Mouse (Mus musculus): ENCODE results near the gene Reep6. TPM values are rescaled to one million over a fixed set of nuclear protein-coding genes. Genes with fewer than 3 reads are reported as not detected.

Gene Reep6
- total RNA-seq (2017), result not detected in 2 replicates

- peak; percentile 76 for ATAC-seq (ENCODE audit: extremely low read depth, insufficient number of reproducible peaks, low FRiP score, poor library complexity, severe bottlenecking)
Observed at GRCm38 (mm10) chr10:80329273-80330081, at the start of gene Reep6, which contains the start of gene Pcsk4. TSS of gene Reep6 (plus strand) at chr10:80329953. TSS of gene Pcsk4 (minus strand) at chr10:80329498.

- ATAC-seq (ENCODE audit: extremely low read depth, insufficient number of reproducible peaks, low FRiP score, poor library complexity, severe bottlenecking), result no peak
Observed at GRCm38 (mm10) chr10:80281304-80281703, 48.4 kb upstream of the Reep6 start.

- no peak for ATAC-seq (ENCODE audit: extremely low read depth, insufficient number of reproducible peaks, low FRiP score, poor library complexity, severe bottlenecking)
Observed at GRCm38 (mm10) chr10:80281921-80282371, 47.8 kb upstream of the Reep6 start.

- no peak for ATAC-seq (ENCODE audit: extremely low read depth, insufficient number of reproducible peaks, low FRiP score, poor library complexity, severe bottlenecking)
Observed at GRCm38 (mm10) chr10:80282481-80283441, 47.0 kb upstream of the Reep6 start.

GRCm38 (mm10) chr10:80285222-80286070 is 44.3 kb upstream of the Reep6 start:
- ATAC-seq (ENCODE audit: extremely low read depth, insufficient number of reproducible peaks, low FRiP score, poor library complexity, severe bottlenecking), result no peak

- no peak for ATAC-seq (ENCODE audit: extremely low read depth, insufficient number of reproducible peaks, low FRiP score, poor library complexity, severe bottlenecking)
Observed at GRCm38 (mm10) chr10:80288097-80288496, 41.7 kb upstream of the Reep6 start.

GRCm38 (mm10) chr10:80288657-80289056 is 41.1 kb upstream of the Reep6 start:
- no peak for ATAC-seq (ENCODE audit: extremely low read depth, insufficient number of reproducible peaks, low FRiP score, poor library complexity, severe bottlenecking)

- peak; percentile 91 for ATAC-seq (ENCODE audit: extremely low read depth, insufficient number of reproducible peaks, low FRiP score, poor library complexity, severe bottlenecking)
Observed at GRCm38 (mm10) chr10:80292251-80293146, 37.3 kb upstream of the Reep6 start, which contains the start of gene Rps15. TSS of gene Rps15 (plus strand) at chr10:80292453.

- no peak for ATAC-seq (ENCODE audit: extremely low read depth, insufficient number of reproducible peaks, low FRiP score, poor library complexity, severe bottlenecking)
Observed at GRCm38 (mm10) chr10:80293325-80293724, 36.4 kb upstream of the Reep6 start.

GRCm38 (mm10) chr10:80294311-80294710 is 35.4 kb upstream of the Reep6 start:
- no peak for ATAC-seq (ENCODE audit: extremely low read depth, insufficient number of reproducible peaks, low FRiP score, poor library complexity, severe bottlenecking)

- no peak for ATAC-seq (ENCODE audit: extremely low read depth, insufficient number of reproducible peaks, low FRiP score, poor library complexity, severe bottlenecking)
Observed at GRCm38 (mm10) chr10:80294788-80295303, 34.9 kb upstream of the Reep6 start.

- ATAC-seq (ENCODE audit: extremely low read depth, insufficient number of reproducible peaks, low FRiP score, poor library complexity, severe bottlenecking), result peak; percentile 39; the same call in 1 of the 2 replicates
Observed at GRCm38 (mm10) chr10:80295618-80296425, 33.9 kb upstream of the Reep6 start, which contains the start of gene Apc2. TSS of gene Apc2 (plus strand) at chr10:80295977.

- no peak for ATAC-seq (ENCODE audit: extremely low read depth, insufficient number of reproducible peaks, low FRiP score, poor library complexity, severe bottlenecking)
Observed at GRCm38 (mm10) chr10:80296824-80297223, 32.9 kb upstream of the Reep6 start.

- no peak for ATAC-seq (ENCODE audit: extremely low read depth, insufficient number of reproducible peaks, low FRiP score, poor library complexity, severe bottlenecking)
Observed at GRCm38 (mm10) chr10:80297526-80298133, 32.1 kb upstream of the Reep6 start.

GRCm38 (mm10) chr10:80298571-80299281 is 31.0 kb upstream of the Reep6 start:
- ATAC-seq (ENCODE audit: extremely low read depth, insufficient number of reproducible peaks, low FRiP score, poor library complexity, severe bottlenecking), result no peak

GRCm38 (mm10) chr10:80299301-80299700 is 30.5 kb upstream of the Reep6 start:
- no peak for ATAC-seq (ENCODE audit: extremely low read depth, insufficient number of reproducible peaks, low FRiP score, poor library complexity, severe bottlenecking)

Measured in neutrophil, adult 5-6 weeks (primary cell).